Mouse (Mus musculus): Measurements from ENCODE around the gene Astn1.

Gene Astn1

DNA sequence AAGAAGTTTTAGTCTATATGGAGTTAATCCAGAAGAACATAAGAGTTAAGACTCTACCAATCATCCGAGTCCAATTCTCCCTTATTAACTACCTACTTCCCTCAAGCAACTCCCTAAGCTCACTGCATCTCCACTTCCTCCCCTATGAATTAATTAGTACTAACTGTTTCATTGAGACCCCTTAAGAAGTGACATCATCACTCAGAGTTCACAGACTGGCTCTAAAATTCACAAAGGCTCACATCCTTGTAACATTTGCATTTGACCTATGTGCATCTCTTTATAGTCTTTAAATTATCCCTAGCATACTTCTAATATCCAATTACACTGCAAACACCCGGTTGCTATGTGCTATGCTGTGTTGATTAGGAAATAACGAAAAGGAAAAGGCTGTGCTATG lies 174.1 kb downstream of the Astn1 start:
- no peak for DNase-seq (ENCODE audit: low read depth)

DNA sequence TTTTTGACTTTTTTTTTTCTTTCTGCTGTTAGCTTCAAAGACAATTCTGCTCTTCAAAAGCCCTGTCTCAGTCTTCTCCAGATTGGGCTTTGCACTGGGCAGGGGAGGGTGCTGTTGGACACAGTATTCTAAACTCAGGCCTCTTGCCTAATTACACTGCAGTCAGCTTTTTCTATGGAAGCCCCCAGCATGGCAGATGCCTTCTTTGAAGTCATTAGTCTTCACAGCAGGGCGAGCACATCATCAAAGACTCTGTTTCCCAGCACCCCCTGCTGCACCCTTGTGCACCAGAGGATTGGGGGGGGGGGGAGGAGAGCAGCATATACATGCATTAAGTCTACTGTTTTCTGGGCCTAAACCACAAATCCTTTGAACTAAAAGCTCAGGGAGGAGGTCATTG lies 174.8 kb downstream of the Astn1 start:
- DNase-seq (ENCODE audit: low read depth), result no peak

DNA sequence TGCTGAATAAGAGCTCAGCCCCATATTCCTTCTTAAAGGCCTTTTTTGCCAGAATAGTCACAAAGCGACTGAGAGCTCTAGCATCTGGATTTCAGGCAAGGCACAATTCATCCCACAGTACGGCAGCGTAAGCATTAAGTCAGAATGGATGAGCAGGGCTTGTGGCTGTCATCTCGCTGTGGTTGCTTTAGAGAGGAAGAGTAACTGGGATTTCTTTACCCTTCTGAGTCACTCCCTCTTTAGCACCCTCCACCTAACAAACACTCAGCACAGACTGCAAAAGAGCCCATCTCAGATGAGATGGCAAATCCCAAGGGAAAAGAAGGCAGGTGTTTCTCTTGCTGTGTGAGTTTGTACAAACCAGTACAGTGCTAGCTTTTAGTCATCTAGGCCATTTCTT lies 183.0 kb downstream of the Astn1 start:
- DNase-seq (ENCODE audit: low read depth), result no peak

DNA sequence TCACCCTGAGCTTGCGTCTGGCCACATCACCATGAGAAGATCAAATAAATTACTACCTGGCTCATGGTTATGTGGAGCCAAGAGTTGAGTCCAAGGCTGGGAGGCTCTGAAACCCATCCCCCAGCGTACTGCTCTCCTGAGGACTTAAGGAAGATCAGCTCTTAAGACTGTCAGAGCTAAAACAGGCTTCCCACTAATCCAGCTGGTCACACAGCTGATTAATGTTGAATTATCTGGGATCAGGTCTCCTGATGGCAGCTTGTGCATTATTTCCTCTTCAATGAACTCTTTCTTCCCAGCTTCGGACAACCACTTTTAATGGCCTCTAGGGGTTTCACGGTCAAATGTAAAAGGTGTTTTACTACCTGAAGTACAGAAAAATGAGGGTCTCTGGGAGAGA lies 184.4 kb downstream of the Astn1 start:
- no peak for DNase-seq (ENCODE audit: low read depth)

DNA sequence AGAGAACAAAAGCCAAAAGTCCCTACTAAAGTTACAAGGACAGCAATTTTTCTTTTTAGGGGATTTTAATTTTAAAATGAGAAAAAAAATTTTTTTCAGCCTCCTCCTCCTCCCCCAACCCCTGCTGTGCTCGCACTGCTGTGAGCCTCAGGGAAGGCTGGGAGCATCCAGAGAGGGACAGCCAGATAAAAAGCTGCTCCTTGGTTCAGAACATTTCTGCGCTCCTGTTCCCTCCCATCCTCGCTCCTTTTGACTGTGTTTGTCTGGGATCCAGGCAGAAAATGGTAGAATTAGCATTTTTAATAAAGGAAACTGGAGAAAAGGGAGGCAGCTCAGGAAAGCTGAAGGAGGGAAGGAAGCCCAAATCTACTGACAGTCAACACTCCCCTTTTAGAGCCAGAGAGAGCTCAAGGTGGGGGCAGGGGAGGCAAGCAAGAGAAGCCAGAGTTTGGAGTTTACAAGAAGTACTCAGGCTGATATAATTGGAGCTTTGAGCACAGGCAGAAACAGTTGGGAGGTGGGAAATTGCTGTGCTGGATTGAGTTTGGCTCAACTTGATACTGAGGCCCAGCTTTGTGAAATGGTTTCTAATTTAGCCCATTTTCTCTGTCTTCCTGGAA lies 185.6 kb downstream of the Astn1 start:
- DNase-seq (ENCODE audit: low read depth), result no peak

DNA sequence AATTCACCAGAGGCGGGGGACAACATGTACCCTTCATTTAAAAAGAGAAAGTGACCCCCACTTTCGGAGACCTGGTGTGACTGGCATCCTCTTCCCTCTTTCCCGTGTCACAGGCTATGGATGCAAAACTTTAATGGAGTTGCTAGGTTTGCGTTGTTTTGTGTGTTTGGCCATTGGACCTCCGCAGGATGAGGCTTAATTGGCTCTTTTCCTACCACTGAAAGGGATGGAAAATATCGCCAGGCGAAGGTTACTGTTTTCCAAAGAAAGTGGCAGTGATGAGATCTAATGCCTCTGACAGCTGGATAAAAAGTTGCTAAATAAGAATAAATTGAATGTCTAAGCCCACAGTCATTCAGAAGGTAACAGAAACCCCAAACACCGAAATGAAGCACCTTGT lies 186.2 kb downstream of the Astn1 start:
- no peak for DNase-seq (ENCODE audit: low read depth)

DNA sequence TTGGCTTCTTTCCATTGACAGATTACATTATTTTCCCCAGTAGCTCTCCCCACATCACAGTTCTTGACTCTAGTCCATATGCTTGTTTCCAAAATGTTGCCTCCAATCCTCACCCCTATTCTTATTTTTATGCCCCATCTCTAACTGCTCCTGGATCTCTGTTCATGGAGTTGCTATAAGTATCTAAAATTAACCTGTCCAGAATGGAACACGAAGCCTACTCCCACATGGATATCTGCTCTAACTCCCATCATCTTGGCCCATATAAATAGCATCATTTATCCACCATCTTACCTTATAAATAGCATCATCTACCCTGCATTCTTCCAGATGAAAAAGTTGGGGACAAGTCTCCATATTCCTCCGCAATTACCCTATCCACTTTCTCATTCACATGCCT lies 187.5 kb downstream of the Astn1 start:
- DNase-seq (ENCODE audit: low read depth), result no peak

DNA sequence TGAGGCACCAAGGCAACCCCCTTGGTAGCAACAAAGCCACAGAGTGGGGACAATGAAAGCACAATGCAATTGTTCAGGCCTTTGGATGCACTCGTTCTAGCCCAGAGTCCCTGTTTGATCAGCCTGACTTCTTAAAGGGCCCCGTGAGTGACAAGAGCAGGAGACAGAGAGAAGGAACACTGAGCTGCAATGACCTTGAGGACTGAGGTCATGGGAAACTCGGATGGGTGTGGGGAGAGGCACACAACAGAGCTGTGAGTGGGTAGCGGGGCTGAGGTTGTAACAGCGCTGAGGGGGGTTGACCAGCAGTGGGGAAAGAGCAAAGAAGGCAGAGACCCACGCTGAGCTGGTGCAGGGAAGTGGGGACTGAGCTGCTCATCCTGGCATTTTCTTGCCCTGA lies 189.9 kb downstream of the Astn1 start:
- no peak for DNase-seq (ENCODE audit: low read depth)

DNA sequence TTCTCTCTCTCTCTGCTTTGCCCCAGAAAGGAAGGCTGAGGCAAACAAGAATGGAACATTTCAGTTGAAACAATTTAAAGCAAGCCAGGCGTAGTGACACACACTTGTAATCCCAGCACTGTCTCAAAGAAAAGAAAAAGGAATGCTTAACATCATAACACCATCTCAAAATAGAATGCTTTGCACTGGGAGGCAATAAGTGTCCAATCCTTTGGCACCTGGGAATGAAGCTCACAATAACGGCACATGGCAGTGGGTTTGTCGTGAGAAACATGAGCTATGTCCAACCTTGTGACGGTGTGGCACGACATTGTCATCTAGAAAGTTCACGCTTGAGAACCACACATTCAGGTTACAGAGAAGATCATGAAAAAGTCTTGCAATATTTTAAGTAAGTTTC lies 191.3 kb downstream of the Astn1 start:
- DNase-seq (ENCODE audit: low read depth), result no peak

DNA sequence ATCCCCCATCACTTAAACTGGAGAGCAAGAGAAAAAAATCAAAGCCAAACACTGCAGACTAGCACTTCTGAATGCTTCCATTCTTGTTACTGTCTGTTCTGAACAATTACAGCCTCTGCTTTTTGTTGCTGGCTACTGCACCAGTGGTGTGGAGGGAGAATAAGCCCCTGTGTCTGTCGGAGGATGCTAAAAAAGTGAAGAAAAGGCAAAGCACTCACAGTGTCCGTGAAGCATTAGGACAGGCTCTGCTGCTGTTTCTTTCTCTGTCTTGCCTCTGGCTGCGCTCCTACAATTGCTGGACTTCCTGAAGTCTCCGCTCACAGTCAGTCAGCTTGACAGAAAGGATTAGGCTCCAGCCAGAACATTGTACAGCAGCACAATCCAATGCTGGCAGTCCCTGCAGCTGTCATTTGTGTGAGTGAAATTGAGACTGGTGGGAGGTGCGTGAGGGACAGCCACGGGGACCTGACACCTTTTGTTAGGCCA lies 192.0 kb downstream of the Astn1 start:
- no peak for DNase-seq (ENCODE audit: low read depth)

DNA sequence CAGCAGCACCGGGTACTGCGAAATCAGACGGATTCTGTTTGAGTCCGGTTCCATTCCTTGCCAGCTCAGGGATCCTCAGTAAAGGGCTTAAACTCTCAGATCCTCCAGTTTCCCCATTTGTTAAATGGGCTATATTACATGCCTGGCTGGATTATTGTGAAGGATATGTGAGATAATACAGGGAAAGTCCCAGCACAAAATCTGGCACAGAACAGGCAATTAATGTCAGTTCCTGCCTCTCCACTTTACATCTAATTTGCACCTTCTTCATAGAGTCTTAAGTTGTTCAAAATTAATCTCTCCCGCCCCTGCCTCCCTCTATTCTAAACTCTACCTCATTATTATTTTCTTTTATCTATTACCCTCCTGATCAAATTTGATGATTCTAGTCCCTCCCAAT lies 211.1 kb downstream of the Astn1 start:
- no peak for DNase-seq (ENCODE audit: low read depth)

DNA sequence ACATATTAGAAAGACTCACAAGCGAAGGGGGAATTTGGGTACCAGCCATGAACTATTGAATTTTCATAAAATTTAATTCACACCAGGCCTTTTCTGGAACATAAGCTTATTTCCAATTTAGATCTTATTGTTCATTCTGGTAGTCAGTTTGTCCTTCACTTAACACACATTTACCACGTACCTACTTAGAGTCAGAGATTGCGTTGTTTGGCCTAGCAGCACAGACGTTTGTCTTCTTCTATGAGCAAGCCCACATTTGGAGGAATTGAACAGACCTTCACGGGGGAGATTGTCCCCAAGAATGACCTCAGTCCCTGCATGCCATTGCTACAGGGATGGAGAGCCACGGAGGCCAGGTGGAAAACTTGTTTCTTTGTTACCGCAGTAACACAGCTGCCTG lies 211.5 kb downstream of the Astn1 start:
- no peak for DNase-seq (ENCODE audit: low read depth)

DNA sequence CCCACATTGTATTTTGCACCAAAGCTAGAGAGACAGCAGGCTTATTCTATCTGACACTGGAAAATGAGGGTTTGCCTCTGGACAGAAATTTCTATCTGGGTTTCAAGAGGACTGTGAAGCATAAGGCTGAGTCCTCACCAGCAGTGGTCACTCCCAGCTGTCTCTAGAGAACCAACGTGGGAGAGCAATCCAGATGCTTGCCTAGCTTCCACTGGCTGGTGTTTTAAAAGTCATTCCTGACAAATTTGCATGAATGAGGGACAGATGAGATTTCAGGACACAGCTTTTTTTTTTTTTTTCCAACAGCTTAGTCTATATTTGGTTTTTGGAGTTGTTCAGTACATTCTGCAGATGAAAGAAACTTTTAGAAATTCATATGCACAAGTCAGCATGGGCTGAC lies 213.9 kb downstream of the Astn1 start:
- DNase-seq (ENCODE audit: low read depth), result no peak

DNA sequence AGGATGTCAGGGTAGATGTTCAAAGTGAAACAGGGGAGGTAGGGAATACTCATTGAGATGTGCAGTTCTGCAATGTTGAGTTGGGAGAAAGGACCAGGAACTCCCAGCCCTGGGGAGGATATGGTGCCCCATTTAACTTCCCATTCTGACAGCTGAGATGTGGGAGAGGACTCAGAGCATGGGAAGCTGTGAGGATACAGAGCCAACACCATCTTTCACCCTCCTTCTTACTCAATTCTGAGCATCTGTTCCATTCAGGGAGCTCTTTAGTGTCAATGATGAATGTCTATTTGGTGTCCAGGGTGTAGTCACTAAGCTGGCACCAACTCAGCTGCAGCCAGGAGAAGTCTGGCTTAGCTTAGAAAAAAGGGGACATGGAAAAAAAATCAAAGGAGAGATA lies 219.7 kb downstream of the Astn1 start:
- no peak for DNase-seq (ENCODE audit: low read depth)

DNA sequence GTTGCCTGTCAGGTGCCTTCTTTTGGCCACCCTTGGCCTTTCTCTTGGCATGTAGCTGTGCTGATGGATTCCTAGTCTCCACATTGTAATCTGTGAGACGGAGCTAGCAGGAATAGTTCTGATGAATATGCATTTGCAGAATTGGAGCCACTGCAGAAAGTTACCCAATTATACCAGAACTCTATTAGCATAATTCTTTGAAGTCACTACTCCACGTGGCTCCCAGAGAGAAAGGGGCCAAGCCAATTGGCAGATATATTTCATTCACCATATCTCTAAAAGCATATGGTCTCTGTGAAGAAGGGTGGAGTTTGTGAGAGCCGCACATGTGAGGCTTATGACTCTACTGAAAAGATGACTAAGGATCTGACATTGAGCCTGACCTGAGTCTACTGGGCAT lies 226.8 kb downstream of the Astn1 start:
- no peak for DNase-seq (ENCODE audit: low read depth)

DNA sequence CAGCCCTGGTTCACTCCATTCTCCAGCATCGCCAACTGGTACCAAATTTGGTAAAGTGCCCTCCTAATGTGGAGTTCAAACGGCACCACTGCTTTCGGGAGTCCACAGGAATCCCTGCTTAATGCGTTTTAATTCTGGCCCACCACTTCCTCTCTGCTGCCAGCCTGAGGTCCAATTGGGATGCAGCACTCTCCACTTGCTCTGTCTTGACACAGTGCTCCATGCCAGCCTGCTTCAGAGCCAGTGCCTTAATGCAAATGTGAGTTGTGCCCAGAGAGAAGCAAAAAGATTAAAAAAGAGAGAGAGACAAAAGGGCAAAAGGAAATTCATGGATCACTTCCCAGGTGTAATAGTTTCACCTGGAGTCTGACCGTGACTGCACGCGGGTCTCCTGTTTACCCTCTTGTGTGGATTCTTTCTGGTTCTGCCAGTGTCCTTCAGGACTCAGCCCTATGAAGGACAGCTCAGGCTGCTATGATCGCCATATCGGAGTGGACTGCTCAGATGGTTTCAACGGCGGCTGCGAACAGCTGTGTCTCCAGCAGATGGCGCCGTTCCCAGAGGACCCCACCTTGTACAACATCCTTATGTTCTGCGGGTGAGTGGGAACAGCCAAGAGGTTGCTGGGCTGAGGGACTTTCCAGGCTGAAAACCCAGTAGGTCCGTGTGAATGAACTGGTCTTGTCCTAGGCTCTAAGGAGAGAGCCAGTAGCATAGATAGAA lies 234.8 kb downstream of the Astn1 start:
- DNase-seq (ENCODE audit: low read depth), result no peak

DNA sequence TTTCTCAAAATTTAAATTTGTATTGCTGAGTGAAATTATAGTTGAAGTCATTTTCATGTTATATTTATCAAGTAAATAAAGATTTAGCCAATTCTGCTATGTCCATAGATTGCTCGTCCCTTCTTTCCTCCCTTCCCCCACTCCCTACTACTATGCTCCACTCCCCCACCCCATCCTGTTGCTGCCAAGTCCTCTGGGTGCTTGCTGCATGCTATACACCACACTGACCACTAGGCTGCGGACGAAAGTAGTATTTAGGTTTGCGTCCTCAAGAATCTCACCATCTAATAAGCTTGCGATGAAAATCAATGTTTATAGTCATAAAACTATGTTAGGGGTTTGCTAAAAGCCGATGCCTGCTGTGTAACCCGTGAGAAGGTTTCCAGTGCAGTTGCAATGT lies 235.9 kb downstream of the Astn1 start:
- DNase-seq (ENCODE audit: low read depth), result no peak

DNA sequence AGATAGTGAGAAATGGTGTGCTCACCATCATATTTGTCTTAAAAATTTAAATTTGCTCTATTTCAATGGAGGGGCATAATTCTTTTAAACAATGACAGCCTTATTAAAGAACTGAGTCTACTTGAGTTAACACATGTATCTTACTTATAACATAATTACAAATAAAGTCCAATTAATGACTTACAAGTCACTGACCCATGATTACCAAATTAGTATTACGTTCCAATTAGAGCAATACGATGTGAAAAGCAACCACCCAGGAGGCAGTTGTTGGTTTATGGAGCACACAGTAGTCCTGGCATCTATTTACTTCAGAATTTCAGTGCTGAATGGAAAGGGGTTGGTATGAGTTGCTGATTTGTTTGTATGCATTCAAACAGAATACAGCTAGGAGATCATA lies 237.4 kb downstream of the Astn1 start:
- DNase-seq (ENCODE audit: low read depth), result no peak

DNA sequence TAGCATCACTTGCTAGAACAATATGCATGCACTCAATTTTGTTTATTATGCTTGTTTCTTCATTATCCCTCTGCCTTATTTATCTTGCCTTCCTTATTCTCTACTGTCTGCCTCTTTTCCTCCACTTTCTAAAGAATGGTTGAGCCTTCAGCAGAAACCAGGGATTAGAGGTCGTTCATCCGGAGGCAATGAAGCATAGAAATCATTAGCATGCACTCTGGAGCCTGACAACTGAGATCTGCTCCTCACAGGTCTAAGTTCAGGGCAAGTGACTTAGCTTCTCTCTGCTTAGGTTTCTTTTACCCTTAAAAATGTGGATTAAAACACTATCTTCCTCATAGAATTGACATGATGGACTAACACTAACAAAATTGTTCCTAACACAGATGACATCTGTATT lies 241.0 kb downstream of the Astn1 start:
- DNase-seq (ENCODE audit: low read depth), result no peak

DNA sequence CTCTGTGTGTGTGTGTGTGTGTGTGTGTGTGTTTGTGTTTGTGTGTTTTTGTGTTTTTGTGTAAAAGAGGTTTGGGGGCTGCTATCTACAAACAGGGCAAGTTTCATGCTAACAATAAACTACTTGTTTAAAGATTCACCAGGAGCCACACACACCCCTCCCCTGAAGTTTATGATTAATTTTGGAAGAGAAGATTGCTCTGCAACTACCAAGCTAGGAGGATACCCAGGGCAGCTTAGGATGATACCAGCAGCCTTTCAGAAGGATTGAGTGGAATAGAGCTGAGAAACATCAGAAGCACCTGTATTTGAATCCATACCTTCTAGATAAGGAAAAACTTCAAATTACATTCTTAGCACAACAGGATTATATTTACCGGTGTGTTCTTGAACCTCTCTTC lies 242.1 kb downstream of the Astn1 start:
- no peak for DNase-seq (ENCODE audit: low read depth)

DNA sequence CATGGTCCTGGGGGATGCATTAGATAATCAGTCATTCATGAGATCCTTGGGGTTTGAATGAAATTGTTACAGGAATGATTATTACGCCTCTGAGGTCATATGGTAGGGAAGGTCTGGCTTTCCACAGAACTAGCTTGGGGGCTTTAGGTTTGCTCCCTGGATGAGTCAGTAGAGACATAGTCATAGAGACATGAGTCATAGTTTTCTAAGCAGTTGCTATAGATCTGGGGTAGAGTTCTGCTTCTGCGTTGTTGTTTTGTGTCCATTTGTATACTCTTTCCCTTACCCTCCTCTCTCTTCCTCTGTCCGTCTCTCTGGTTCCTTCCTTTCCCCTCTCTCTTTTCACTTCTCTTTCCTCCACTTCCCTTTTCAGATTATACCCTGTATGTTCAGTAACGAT lies 243.5 kb downstream of the Astn1 start:
- DNase-seq (ENCODE audit: low read depth), result no peak

DNA sequence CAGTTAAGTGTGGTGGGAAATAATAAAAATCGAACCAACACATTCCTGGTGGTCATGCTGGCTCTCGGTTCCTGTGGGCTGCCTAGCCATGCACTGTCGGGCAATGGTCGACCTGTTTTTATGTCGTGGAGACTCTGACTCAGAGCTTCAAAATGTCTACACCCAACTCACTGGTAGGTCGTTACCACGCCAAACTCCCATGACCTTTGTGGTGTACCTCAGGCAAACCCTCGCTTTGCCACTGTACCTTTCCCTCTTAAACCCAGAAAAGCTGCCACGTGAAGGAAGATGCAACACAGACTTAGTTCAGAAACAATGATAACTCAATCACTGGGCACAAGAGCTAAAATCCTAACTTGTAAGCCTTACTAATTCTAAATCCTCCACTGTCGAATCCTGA lies 244.3 kb downstream of the Astn1 start:
- DNase-seq (ENCODE audit: low read depth), result peak; percentile 60

DNA sequence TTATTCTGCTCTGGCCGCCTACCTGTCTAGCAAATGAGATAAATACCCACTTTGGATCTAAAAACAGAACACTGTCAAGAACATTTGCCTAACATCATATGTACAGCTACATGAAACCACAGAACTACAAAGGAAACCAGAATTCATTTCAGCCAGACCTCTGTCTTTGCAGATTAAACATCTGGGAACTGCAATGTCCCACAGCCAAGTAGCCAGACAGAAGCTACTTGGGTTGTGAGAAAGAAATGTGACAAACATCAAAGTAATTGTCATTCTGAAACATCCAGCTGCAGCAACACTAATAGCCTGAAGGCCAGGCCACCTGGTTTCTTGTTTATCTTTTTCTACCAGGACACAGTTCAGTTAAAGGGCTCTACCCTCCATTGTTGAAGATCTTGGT lies 245.1 kb downstream of the Astn1 start:
- DNase-seq (ENCODE audit: low read depth), result no peak

DNA sequence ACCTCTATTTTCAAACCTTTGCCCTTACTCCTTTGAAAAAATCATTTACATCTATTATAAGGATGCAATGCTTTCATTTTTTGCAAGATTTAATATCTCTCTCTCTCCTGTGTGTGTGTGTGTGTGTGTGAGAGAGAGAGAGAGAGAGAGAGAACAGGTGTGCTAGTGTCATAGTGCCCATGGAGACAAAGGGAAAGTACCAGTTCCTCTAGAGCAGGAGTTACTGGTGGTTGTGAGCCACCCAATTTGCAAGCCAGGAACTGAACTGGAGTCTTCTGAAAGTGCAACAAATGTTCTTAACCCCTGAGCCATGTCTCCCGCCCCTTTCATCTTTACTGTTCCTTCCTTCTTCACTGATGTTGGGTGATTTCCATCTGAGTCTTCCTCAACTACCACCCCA lies 253.1 kb downstream of the Astn1 start:
- DNase-seq (ENCODE audit: low read depth), result no peak
